Mouse (Mus musculus): ENCODE measurements at regions not wholly inside any gene's neighbourhood (a gene's known extent, or its start where the extent isn't known, plus 50 kb on each side); places are given as distances from the start of the nearest gene placed in this dataset.

- Histone ChIP-seq H3K79me2 (ENCODE audit: control insufficient read depth, insufficient read depth, low read length, poor library complexity) (no peaks in the 10 kb centered on the region), H3K4me1 (ENCODE audit: control insufficient read depth in 1 of 2, insufficient read depth in 2 of 2, low read length in 2 of 2) (no peaks in the 10 kb centered on the region), H3K9ac (ENCODE audit: control insufficient read depth, low read depth, low read length, poor library complexity, severe bottlenecking) (no peak overlapping the region), H3K27me3 (ENCODE audit: control insufficient read depth in 1 of 2, insufficient read depth in 2 of 2, low read length in 2 of 2) (no peaks in the 10 kb centered on the region), H3K4me3 (ENCODE audit: control insufficient read depth in 1 of 2, insufficient read depth in 1 of 2, low read depth in 2 of 2, low read length in 2 of 2) (no peak overlapping the region), H3K36me3 (ENCODE audit: control insufficient read depth in 1 of 2, insufficient read depth in 2 of 2, low read length in 2 of 2) (no peaks in the 10 kb centered on the region), H3K27ac (ENCODE audit: control insufficient read depth, low read depth, low read length) (no peak overlapping the region), H3K9me3 (replicated peaks; ENCODE audit: insufficient read depth, low read length) (no peaks in the 10 kb centered on the region)
- TF ChIP-seq ZC3H11A (IDR thresholded peaks at IDR 0.05; ENCODE audit: low read depth, low read length) (no peak), MYC (IDR thresholded peaks at IDR 0.05; ENCODE audit: low read depth, low read length) (no peak), JUND (IDR thresholded peaks at IDR 0.05; ENCODE audit: low read depth, low read length) (no peak), POLR2A (IDR thresholded peaks at IDR 0.05; ENCODE audit: control insufficient read depth in 1 of 2, insufficient read depth in 1 of 2, low read depth in 1 of 2, low read length in 2 of 2, poor library complexity in 1 of 2) (no peak), ZKSCAN1 (IDR thresholded peaks at IDR 0.05; ENCODE audit: low read depth, low read length) (no peak), CHD2 (IDR thresholded peaks at IDR 0.05; ENCODE audit: low read length) (no peak), TCF12 (IDR thresholded peaks at IDR 0.05; ENCODE audit: low read depth, low read length) (no peak), MEF2A (IDR thresholded peaks at IDR 0.05; ENCODE audit: extremely low read depth, insufficient replicate concordance, low read depth, low read length, poor library complexity, severe bottlenecking) (no peak), BHLHE40 (IDR thresholded peaks at IDR 0.05; ENCODE audit: borderline replicate concordance, low read depth, low read length) (no peak), MAFK (IDR thresholded peaks at IDR 0.05; ENCODE audit: borderline replicate concordance, low read depth, low read length) (no peak), CHD1 (IDR thresholded peaks at IDR 0.05; ENCODE audit: low read depth, low read length) (no peak), UBTF (IDR thresholded peaks at IDR 0.05; ENCODE audit: borderline replicate concordance, insufficient read depth, low read depth, low read length) (no peak), ZNF384 (IDR thresholded peaks at IDR 0.05; ENCODE audit: low read depth, low read length) (no peak)
- DNase-seq (ENCODE audit: low read depth, low spot score) = no peak
These were observed 251.4 kb upstream of the Mon1b start for GRCm38 (mm10) chr8:113383974-113384373.

GRCm38 (mm10) chr8:113389504-113389903 is 245.9 kb upstream of the Mon1b start:
- H3K9me3 ChIP-seq (replicated peaks; ENCODE audit: insufficient read depth, low read length) = no peaks in the 10 kb centered on the region
- DNase-seq (ENCODE audit: low read depth, low spot score) = no peak
- H3K9ac ChIP-seq (ENCODE audit: control insufficient read depth, low read depth, low read length, poor library complexity, severe bottlenecking) = no peak overlapping the region

More at GRCm38 (mm10) chr8:113389504-113389903, 245.9 kb upstream of the Mon1b start:
- H3K79me2 ChIP-seq (ENCODE audit: control insufficient read depth, insufficient read depth, low read length, poor library complexity) = no peaks in the 10 kb centered on the region
- no peaks in the 10 kb centered on the region for H3K4me1 ChIP-seq (ENCODE audit: control insufficient read depth in 1 of 2, insufficient read depth in 2 of 2, low read length in 2 of 2)
- H3K27me3 ChIP-seq (ENCODE audit: control insufficient read depth in 1 of 2, insufficient read depth in 2 of 2, low read length in 2 of 2) = no peaks in the 10 kb centered on the region
- H3K27ac ChIP-seq (ENCODE audit: control insufficient read depth, low read depth, low read length) = no peak overlapping the region
- TF ChIP-seq ELF1 (IDR thresholded peaks at IDR 0.05; ENCODE audit: low read depth, low read length) = no peak
- no peak for TF ChIP-seq MXI1 (IDR thresholded peaks at IDR 0.05; ENCODE audit: low read depth, low read length)
- no peak for TF ChIP-seq MAFK (IDR thresholded peaks at IDR 0.05; ENCODE audit: borderline replicate concordance, low read depth, low read length)
- TF ChIP-seq SMC3 (IDR thresholded peaks at IDR 0.05; ENCODE audit: low read depth, low read length) = no peak
- no peak for TF ChIP-seq ZNF384 (IDR thresholded peaks at IDR 0.05; ENCODE audit: low read depth, low read length)
- no peak for TF ChIP-seq MYC (IDR thresholded peaks at IDR 0.05; ENCODE audit: low read depth, low read length)
- no peak for TF ChIP-seq SIN3A (IDR thresholded peaks at IDR 0.05; ENCODE audit: low read length)
- TF ChIP-seq GATA1 (IDR thresholded peaks at IDR 0.05; ENCODE audit: low read depth, low read length) = no peak
- no peak overlapping the region for H3K4me3 ChIP-seq (ENCODE audit: control insufficient read depth in 1 of 2, insufficient read depth in 1 of 2, low read depth in 2 of 2, low read length in 2 of 2)
- H3K36me3 ChIP-seq (ENCODE audit: control insufficient read depth in 1 of 2, insufficient read depth in 2 of 2, low read length in 2 of 2) = no peaks in the 10 kb centered on the region
